Mouse (Mus musculus): ENCODE measurements at regions not wholly inside any gene's neighbourhood (a gene's known extent, or its start where the extent isn't known, plus 50 kb on each side); places are given as distances from the start of the nearest gene placed in this dataset.

DNA sequence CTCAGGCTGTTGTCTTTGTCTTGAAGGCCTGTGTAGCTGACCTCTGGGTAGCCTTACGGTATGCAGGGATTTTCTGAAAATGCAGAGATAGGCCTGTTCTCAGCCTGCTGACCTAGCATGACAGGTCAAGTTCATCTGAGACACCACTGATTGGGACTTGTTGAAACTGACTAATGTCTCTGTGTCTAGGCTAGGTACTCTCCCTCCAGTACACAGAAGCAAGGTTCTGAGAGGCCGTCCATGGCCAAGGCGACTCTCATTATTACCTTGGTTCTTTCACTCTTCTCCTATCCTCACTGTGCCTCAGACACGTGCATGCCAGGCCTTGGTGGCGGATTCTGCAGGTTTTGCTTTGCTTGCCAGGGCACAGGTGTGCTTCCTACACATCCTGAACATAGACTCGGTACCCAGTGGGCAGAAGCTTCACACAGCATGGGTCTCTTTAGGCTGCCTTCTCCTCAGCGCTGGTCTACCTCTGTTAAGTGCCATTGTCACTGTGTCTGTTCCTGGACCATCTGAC, 208.3 kb downstream of the Adra2a start:
- TF ChIP-seq CTCF (IDR thresholded peaks at IDR 0.05; ENCODE audit: extremely low read depth, insufficient read length, insufficient replicate concordance, low read depth, low read length) = no peak
- TF ChIP-seq POLR2A (IDR thresholded peaks at IDR 0.05; ENCODE audit: low read depth, low read length) = no peak
